Mouse (Mus musculus): ENCODE results near the gene Moap1. TPM values are rescaled to one million over a fixed set of nuclear protein-coding genes. Genes with fewer than 3 reads are reported as not detected.

Gene Moap1
- polyA plus RNA-seq, 1 experiment, result 8.8 TPM

- Histone ChIP-seq H3K27ac (ENCODE audit: control insufficient read depth, insufficient read depth, low read depth, low read length) (no peak overlapping the region), H3K4me1 (ENCODE audit: control insufficient read depth, insufficient read depth, low read length) (peaks cover 5% of the 10 kb centered on the region), H3K36me3 (ENCODE audit: control insufficient read depth, insufficient read depth, low read length) (no peaks in the 10 kb centered on the region), H3K4me3 (ENCODE audit: control insufficient read depth, low read depth, low read length) (no peak overlapping the region), H3K27me3 (ENCODE audit: control insufficient read depth, insufficient read depth, low read length) (no peaks in the 10 kb centered on the region)
- TF ChIP-seq POLR2A (IDR thresholded peaks at IDR 0.05; ENCODE audit: control insufficient read depth, low read depth, low read length) (no peak), CTCF (IDR thresholded peaks at IDR 0.05; ENCODE audit: control insufficient read depth, insufficient read depth, insufficient replicate concordance, low read depth, low read length) (no peak)
Measured at GRCm38 (mm10) chr12:102723861-102724260, 19.6 kb downstream of the Moap1 start.

- Histone ChIP-seq H3K4me3 (ENCODE audit: control insufficient read depth, low read depth, low read length) (no peak overlapping the region), H3K27me3 (ENCODE audit: control insufficient read depth, insufficient read depth, low read length) (no peaks in the 10 kb centered on the region), H3K36me3 (ENCODE audit: control insufficient read depth, insufficient read depth, low read length) (no peaks in the 10 kb centered on the region), H3K27ac (ENCODE audit: control insufficient read depth, insufficient read depth, low read depth, low read length) (no peak overlapping the region), H3K4me1 (ENCODE audit: control insufficient read depth, insufficient read depth, low read length) (peaks cover 5% of the 10 kb centered on the region)
- TF ChIP-seq POLR2A (IDR thresholded peaks at IDR 0.05; ENCODE audit: control insufficient read depth, low read depth, low read length), result no peak
- TF ChIP-seq CTCF (IDR thresholded peaks at IDR 0.05; ENCODE audit: control insufficient read depth, insufficient read depth, insufficient replicate concordance, low read depth, low read length), result no peak
Measured at GRCm38 (mm10) chr12:102722966-102723365, 20.5 kb downstream of the Moap1 start.

- Histone ChIP-seq H3K4me1 (ENCODE audit: control insufficient read depth, insufficient read depth, low read length) (peaks cover 5% of the 10 kb centered on the region), H3K4me3 (ENCODE audit: control insufficient read depth, low read depth, low read length) (peak overlapping the region; percentile 29; the same call in 1 of the 2 replicates), H3K36me3 (ENCODE audit: control insufficient read depth, insufficient read depth, low read length) (no peaks in the 10 kb centered on the region), H3K27ac (ENCODE audit: control insufficient read depth, insufficient read depth, low read depth, low read length) (no peak overlapping the region), H3K27me3 (ENCODE audit: control insufficient read depth, insufficient read depth, low read length) (no peaks in the 10 kb centered on the region)
- TF ChIP-seq POLR2A (IDR thresholded peaks at IDR 0.05; ENCODE audit: control insufficient read depth, low read depth, low read length) (no peak), CTCF (IDR thresholded peaks at IDR 0.05; ENCODE audit: control insufficient read depth, insufficient read depth, insufficient replicate concordance, low read depth, low read length) (no peak)
Measured at GRCm38 (mm10) chr12:102722451-102722850, 21.0 kb downstream of the Moap1 start.

DNA sequence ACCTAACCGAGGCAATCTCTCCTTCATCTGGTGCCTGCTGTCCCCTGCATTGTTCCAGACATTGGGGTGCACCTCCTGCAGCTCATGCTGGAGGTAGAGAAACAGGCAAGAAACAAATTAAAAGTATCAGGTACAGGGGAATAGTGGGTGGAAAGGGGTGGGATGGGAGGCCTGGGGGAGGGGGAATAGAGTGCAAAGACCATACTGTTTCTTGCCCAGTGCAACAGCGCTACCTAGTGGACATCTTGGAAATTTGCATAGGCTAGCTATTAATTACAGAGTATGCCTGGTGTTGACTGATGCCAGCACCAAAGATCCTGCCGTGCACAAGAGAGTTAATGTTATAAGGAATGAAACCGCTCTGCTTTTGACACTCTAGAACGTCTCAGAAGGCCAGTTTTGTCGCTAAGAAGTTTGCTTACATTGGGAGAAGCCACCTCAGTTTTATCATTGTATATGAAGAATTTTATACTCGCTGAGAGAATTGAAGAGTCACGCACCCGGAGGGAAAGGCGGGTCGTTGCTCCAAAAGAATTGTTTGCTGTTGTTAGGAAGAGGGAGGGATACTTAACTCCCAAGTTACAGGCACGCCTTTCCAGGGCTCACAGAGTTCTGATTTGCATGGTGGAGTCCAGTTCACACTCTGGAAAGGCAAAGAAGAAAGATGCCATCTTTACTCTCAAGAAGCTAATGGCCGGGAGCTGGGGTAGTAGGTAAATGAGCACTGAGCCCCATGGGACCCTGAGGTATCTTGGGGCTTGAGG lies 23.7 kb downstream of the Moap1 start:
- Histone ChIP-seq H3K27me3 (ENCODE audit: control insufficient read depth, insufficient read depth, low read length) (no peaks in the 10 kb centered on the region), H3K4me3 (ENCODE audit: control insufficient read depth, low read depth, low read length) (no peak overlapping the region), H3K4me1 (ENCODE audit: control insufficient read depth, insufficient read depth, low read length) (peaks cover 5% of the 10 kb centered on the region), H3K27ac (ENCODE audit: control insufficient read depth, insufficient read depth, low read depth, low read length) (no peak overlapping the region), H3K36me3 (ENCODE audit: control insufficient read depth, insufficient read depth, low read length) (no peaks in the 10 kb centered on the region)
- TF ChIP-seq CTCF (IDR thresholded peaks at IDR 0.05; ENCODE audit: control insufficient read depth, insufficient read depth, insufficient replicate concordance, low read depth, low read length) (peak; percentile 35; the same call in 1 of the 2 replicates), POLR2A (IDR thresholded peaks at IDR 0.05; ENCODE audit: control insufficient read depth, low read depth, low read length) (no peak)

GRCm38 (mm10) chr12:102714654-102715395 lies 28.6 kb downstream of the Moap1 start:
- Histone ChIP-seq H3K4me1 (ENCODE audit: control insufficient read depth, insufficient read depth, low read length) (no peaks in the 10 kb centered on the region), H3K4me3 (ENCODE audit: control insufficient read depth, low read depth, low read length) (no peak overlapping the region), H3K27ac (ENCODE audit: control insufficient read depth, insufficient read depth, low read depth, low read length) (no peak overlapping the region), H3K27me3 (ENCODE audit: control insufficient read depth, insufficient read depth, low read length) (no peaks in the 10 kb centered on the region), H3K36me3 (ENCODE audit: control insufficient read depth, insufficient read depth, low read length) (no peaks in the 10 kb centered on the region)
- TF ChIP-seq POLR2A (IDR thresholded peaks at IDR 0.05; ENCODE audit: control insufficient read depth, low read depth, low read length) (no peak), CTCF (IDR thresholded peaks at IDR 0.05; ENCODE audit: control insufficient read depth, insufficient read depth, insufficient replicate concordance, low read depth, low read length) (no peak)

- no peak for TF ChIP-seq POLR2A (IDR thresholded peaks at IDR 0.05; ENCODE audit: control insufficient read depth, low read depth, low read length)
- TF ChIP-seq CTCF (IDR thresholded peaks at IDR 0.05; ENCODE audit: control insufficient read depth, insufficient read depth, insufficient replicate concordance, low read depth, low read length), result no peak
- Histone ChIP-seq H3K27ac (ENCODE audit: control insufficient read depth, insufficient read depth, low read depth, low read length) (no peak overlapping the region), H3K4me3 (ENCODE audit: control insufficient read depth, low read depth, low read length) (no peak overlapping the region), H3K27me3 (ENCODE audit: control insufficient read depth, insufficient read depth, low read length) (no peaks in the 10 kb centered on the region), H3K36me3 (ENCODE audit: control insufficient read depth, insufficient read depth, low read length) (no peaks in the 10 kb centered on the region), H3K4me1 (ENCODE audit: control insufficient read depth, insufficient read depth, low read length) (no peaks in the 10 kb centered on the region)
Measured at GRCm38 (mm10) chr12:102714116-102714515, 29.3 kb downstream of the Moap1 start.

- Histone ChIP-seq H3K4me3 (ENCODE audit: control insufficient read depth, low read depth, low read length) (no peak overlapping the region), H3K27ac (ENCODE audit: control insufficient read depth, insufficient read depth, low read depth, low read length) (no peak overlapping the region)
- TF ChIP-seq CTCF (IDR thresholded peaks at IDR 0.05; ENCODE audit: control insufficient read depth, insufficient read depth, insufficient replicate concordance, low read depth, low read length), result no peak
- no peak for TF ChIP-seq POLR2A (IDR thresholded peaks at IDR 0.05; ENCODE audit: control insufficient read depth, low read depth, low read length)
Measured at GRCm38 (mm10) chr12:102713153-102713865, 30.2 kb downstream of the Moap1 start.

More at GRCm38 (mm10) chr12:102713153-102713865, 30.2 kb downstream of the Moap1 start:
- H3K4me1 ChIP-seq (ENCODE audit: control insufficient read depth, insufficient read depth, low read length), result no peaks in the 10 kb centered on the region
- no peaks in the 10 kb centered on the region for H3K27me3 ChIP-seq (ENCODE audit: control insufficient read depth, insufficient read depth, low read length)
- no peaks in the 10 kb centered on the region for H3K36me3 ChIP-seq (ENCODE audit: control insufficient read depth, insufficient read depth, low read length)
